Mouse (Mus musculus): ENCODE data around the gene Pla1a. TPM values are rescaled to one million over a fixed set of nuclear protein-coding genes. Genes with fewer than 3 reads are reported as not detected.
A peak's percentile ranks its signal among the peaks of the same experiment; 100 is the strongest.

Gene Pla1a
- total RNA-seq, 2 experiments from 2014 or later: not detected

DNA sequence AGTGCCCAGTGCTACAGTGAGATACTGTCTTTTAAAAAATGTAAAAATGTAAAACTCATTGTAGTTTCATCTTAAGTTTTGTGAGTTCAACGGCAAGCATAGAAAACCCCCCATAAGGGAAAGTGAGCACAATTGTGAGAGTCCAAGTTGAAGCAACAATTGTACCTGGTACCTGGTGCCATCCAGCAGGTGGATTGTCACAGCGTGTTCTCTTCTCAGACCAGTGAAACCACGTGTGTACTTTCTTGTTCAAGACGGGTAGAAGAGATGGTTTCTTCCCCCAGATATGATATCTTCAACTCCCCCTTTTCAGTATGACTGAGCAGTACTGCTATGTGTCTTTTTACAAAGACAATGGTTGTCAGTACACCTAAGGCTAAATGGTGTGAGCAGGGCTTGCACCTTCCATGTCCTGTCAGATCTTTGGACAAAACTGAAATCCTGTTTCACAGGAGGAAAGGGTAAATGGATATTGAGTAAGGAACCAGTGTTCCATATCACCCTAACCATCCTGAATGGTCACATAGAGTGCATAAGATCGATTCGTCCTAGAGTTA is 74.6 kb downstream of the Pla1a start:
- ATAC-seq (replicated peaks; ENCODE audit: low FRiP score, low TSS enrichment, poor library complexity, severe bottlenecking): no peak

DNA sequence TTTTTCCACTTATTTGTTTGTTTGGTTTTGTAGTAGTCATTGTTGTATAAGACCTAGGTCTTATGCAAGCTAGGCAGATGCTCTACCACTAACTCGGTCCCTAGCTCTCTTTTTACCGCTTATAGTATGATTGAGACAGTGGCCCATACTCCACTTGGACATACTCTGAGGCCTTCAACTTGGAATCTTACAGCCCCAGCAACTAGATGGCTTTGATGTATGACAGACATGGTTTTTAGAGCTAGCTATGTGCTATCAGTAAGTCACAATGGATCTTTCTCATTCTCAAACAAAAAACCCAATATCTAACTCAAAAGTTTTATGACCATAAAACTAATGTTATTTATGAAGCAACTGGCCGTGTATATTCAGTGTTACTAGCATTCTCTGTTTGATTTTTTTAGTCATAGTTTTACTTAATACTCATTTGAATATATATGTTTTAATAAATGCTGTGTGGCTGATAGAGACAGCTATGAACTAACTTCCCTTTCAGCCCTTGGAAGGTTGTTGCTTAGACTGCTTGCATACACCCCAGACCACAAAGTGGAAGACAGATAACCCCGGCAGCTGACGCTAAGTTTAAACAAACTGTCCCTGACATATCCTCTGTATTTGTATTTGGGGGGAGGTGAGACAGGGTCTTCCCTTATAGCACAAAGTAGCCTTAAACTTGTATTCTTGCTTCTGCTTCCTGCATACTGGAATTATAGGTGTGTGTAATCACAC is 78.6 kb downstream of the Pla1a start:
- ATAC-seq (replicated peaks; ENCODE audit: low FRiP score, low TSS enrichment, poor library complexity, severe bottlenecking): 0 out of 2 replicates have a peak, but pooled peaks have one; percentile 53

DNA sequence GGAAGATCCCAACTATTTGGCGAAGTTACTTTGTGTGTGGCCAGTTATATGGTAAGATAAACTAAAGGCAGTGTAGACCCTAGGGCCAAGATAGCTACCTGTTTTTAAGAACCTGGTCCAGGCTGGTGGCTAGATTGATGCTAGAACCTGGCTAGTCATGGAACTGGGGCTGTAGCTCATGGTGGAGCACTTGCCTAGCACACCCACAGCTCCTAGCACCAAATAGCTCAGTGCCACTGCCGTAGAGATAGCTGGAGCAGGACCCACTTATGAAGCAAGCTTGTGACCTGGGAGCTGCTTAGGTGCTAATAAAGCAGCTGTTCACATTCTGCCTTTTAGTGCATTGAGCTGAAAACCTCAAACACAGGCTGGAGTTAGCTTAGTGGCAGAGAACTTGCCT is 79.3 kb downstream of the Pla1a start:
- ATAC-seq (replicated peaks; ENCODE audit: low FRiP score, low TSS enrichment, poor library complexity, severe bottlenecking): peak; percentile 62

DNA sequence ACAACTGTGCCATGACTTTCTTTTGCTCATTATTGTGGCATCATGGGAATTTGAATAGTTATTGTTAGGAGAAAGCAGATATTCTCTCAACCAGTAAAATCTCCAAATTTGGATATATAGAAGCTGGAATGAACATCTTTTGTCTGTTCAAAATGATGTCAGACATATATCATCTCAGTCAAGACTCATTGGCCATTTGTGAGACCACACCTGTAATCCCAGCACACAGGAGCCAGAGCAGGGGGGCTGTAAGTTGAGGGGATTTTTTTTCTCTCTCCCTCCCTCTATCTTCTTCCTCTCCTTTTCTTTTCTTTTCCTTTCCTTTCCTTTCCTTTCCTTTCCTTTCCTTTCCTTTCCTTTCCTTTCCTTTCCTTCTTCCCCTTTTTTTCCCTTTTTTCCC is 80.1 kb downstream of the Pla1a start:
- ATAC-seq (replicated peaks; ENCODE audit: low FRiP score, low TSS enrichment, poor library complexity, severe bottlenecking): no peak

DNA sequence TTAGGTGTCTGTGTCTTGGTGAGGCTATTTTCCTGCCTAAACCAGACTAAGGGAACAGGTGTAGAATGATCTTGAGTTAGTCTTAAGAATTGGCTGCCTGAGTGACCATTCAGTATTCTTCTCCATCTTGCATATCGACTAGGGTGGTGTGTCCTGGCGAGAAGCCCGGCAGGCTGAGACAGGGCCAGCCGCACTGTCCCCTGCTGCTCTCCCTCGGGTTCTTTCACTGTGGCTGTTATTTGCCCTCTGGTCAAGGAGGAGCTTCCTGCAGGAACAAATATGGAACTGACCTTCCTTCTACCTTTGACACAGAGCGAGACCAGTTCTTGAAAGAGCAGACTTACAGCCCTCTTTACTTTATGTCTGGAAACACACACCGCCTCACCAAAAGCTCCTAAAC is 80.9 kb downstream of the Pla1a start:
- ATAC-seq (replicated peaks; ENCODE audit: low FRiP score, low TSS enrichment, poor library complexity, severe bottlenecking): no peak

DNA sequence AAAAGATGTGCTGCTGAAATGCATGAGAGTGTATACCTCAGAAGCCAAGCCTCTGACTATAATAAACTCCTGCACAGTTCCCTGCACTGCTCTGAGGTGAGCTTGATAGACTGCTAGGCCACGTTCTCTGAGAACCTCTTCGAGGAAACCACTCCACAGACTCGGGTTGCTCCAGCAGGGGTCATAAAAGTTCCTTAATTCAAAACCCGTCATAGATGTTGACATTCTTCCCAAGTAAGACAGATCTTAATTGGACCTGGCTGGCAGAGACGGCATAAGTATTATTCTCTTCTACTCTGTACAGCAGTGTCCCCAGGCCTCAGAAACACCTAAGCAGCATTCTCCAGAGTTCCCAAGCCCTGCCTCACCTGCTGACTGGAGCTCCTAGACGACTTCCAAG is 82.0 kb downstream of the Pla1a start:
- ATAC-seq (replicated peaks; ENCODE audit: low FRiP score, low TSS enrichment, poor library complexity, severe bottlenecking): no peak

DNA sequence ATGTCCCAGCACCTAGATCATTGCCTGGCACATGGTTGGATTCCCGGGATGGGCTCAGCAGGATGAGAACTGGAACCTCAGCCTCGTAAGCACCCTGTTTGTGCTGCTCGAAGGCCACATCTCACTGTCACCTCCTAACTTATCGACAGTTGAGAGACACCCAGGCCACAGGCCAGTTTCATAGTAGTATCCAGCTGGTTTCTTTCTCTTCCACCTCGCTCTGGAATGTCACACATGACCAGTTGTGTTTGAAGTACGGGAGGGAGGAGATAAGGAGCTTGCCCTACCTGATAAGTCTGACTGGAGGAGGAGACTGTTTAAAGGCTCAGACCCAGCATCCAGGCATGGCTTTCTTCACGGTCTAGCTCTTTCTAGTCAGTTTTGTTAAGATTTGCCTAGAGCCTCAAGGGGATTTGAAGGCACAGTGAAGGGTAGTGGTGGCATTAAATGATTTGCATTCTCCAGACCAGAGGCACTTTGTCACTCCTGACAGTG is 82.5 kb downstream of the Pla1a start:
- peak; percentile 20; the same call in 1 of the 2 replicates for ATAC-seq (replicated peaks; ENCODE audit: low FRiP score, low TSS enrichment, poor library complexity, severe bottlenecking)

DNA sequence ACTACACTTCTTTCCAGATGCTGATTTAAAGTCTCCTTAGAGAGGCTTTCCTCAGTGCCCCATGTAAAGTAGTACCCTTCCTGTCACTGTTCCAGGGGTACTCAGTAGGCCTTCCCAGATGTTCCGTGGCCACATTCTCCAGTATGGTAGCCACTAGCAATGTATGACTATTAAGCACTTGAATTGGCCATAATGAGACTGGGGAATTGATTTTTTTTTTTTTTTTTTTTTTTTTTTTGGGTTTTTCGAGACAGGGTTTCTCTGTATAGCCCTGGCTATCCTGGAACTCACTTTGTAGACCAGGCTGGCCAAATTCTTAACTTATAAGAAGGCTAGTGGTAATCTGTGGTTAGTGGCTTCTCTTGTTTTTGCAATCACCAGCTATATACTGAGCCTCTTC is 83.1 kb downstream of the Pla1a start:
- ATAC-seq (replicated peaks; ENCODE audit: low FRiP score, low TSS enrichment, poor library complexity, severe bottlenecking): no peak

DNA sequence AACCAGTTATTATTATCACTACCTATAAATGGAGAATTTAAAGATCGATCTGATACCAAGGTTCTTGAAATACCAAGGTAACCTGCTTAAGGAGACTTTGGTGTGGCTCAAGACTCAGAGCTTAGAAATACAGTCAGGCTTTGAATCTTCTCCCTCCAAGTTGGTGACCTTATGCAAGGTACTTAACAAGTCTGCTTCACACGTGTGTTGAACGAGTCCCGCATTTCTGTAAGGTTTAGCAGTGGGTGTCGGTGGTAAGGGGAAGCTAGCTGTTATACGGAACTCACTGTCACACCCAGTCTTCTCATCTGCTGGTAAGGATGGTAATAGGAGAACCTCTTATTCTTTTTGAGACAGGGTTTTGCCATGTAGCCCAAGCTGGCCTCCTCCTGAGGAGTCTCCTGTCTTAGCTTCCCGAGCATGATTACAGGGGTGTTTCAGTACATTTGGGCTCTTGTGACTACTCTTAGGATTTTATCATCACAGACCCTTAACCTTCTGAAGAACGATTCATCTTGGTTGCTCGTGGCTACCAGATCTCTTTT is 84.7 kb downstream of the Pla1a start:
- ATAC-seq (replicated peaks; ENCODE audit: low FRiP score, low TSS enrichment, poor library complexity, severe bottlenecking): no peak

DNA sequence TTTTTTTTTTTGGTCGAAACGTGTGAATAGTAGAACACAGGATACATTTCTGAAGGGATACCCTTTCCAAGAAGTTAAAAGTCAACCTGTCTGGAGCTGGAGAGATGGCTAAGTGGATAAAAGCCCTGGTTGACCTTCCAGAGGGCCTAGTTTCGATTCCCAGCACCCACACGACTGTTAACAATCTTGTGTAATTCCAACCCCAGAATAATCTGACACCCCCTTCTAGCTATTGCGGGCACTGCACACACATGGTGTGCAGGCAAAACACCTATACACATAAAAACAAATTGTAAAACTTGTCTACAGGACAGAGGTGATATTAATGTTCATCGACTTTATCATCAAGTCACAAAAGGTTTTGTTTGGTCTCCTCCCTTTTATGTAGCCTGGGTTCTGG is 85.4 kb downstream of the Pla1a start:
- no peak for ATAC-seq (replicated peaks; ENCODE audit: low FRiP score, low TSS enrichment, poor library complexity, severe bottlenecking)

DNA sequence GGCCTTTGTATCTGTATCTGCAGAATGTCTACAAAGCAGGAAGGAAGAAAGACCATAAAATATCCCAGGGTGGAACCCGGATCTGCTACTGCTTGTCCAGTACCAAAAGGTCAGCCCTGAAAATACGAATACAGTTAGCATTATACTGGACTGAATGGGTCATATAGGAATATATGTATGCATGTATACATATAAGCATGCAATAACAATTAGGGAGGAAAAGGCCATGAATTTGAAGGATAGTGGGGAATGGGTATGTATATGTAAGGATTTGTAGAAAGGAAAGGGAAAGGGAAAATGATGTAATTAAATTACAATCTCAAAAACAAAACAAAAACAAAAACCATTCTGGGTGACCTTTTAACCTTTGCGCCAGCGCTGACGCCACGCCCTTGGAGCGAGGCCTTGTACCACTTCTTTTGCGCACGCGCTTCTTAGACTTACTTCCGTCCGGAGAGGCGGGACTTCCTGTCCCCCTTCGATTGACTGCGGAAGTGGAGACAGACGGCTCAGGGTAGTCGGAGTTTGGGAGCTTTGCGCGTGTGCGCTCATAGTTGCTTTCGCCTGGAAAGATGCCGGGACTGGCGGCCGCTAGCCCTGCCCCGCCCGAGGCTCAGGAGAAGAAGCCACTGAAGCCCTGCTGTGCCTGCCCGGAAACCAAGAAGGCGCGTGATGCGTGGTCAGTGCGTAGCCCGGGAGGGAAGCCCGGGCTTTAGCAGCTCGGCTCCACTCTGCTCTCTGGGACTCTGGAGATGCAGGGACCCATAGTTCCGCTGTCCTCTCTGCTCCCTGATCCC is 86.2 kb downstream of the Pla1a start, which contains the start of the genes Cox17 and Gm21987:
Gene Cox17 (plus strand): TSS at position 463 of the 797 bp plus-strand sequence.
Gene Gm21987 (plus strand): TSS at position 512 of the 797 bp plus-strand sequence.
- peak; percentile 98 for ATAC-seq (replicated peaks; ENCODE audit: low FRiP score, low TSS enrichment, poor library complexity, severe bottlenecking)

Other genes starting within 250 kb of the Pla1a start
- gene Nr1i2, start 138.3 kb downstream of the Pla1a start, total RNA-seq (2014; fragmentation: Nextera tagmentation): not detected in 2 replicates
- gene Nr1i2, start 138.3 kb downstream of the Pla1a start, total RNA-seq (2017): not detected in 2 replicates
- gene Maats1, start 91.0 kb downstream of the Pla1a start, total RNA-seq (2014; fragmentation: Nextera tagmentation): not detected in 2 replicates
- 0.04 and 0.66 TPM in 2 replicates for gene Maats1, start 91.0 kb downstream of the Pla1a start, total RNA-seq (2017)
- gene Cox17, start 86.2 kb downstream of the Pla1a start, total RNA-seq (2014; fragmentation: Nextera tagmentation): 228 and 369 TPM in 2 replicates
- 465 and 506 TPM in 2 replicates for gene Cox17, start 86.2 kb downstream of the Pla1a start, total RNA-seq (2017)
- gene Gm21987, start 86.1 kb downstream of the Pla1a start, total RNA-seq (2014; fragmentation: Nextera tagmentation): not detected in 2 replicates
- gene Gm21987, start 86.1 kb downstream of the Pla1a start, total RNA-seq (2017): not detected in 2 replicates
- 10.0 and 10.1 TPM in 2 replicates for gene Popdc2, start 70.9 kb downstream of the Pla1a start, total RNA-seq (2014; fragmentation: Nextera tagmentation)
- 3.1 TPM in 1 of 2 replicates, not detected in the other for gene Popdc2, start 70.9 kb downstream of the Pla1a start, total RNA-seq (2017)
- 27.4 and 31.6 TPM in 2 replicates for gene Adprh, start 19.6 kb upstream of the Pla1a start, total RNA-seq (2014; fragmentation: Nextera tagmentation)
- 8.6 TPM in 2 replicates for gene Adprh, start 19.6 kb upstream of the Pla1a start, total RNA-seq (2017)
- gene Cd80, start 22.4 kb upstream of the Pla1a start, total RNA-seq (2014; fragmentation: Nextera tagmentation): not detected in 2 replicates
- not detected in 2 replicates for gene Cd80, start 22.4 kb upstream of the Pla1a start, total RNA-seq (2017)
- gene Timmdc1, start 89.5 kb upstream of the Pla1a start, total RNA-seq (2014; fragmentation: Nextera tagmentation): 22.1 and 23.3 TPM in 2 replicates
- gene Timmdc1, start 89.5 kb upstream of the Pla1a start, total RNA-seq (2017): 32.0 and 33.0 TPM in 2 replicates
- 22.2 and 32.6 TPM in 2 replicates for gene Poglut1, start 117.1 kb upstream of the Pla1a start, total RNA-seq (2014; fragmentation: Nextera tagmentation)
- gene Poglut1, start 117.1 kb upstream of the Pla1a start, total RNA-seq (2017): 21.9 and 23.2 TPM in 2 replicates
- 32.5 and 48.5 TPM in 2 replicates for gene Tmem39a, start 125.6 kb upstream of the Pla1a start, total RNA-seq (2014; fragmentation: Nextera tagmentation)
- 23.8 and 51.7 TPM in 2 replicates for gene Tmem39a, start 125.6 kb upstream of the Pla1a start, total RNA-seq (2017)

Measured in megakaryocyte-erythroid progenitor cell, adult 5-6 weeks (primary cell).